Mouse (Mus musculus): ENCODE data around the gene Crygb. TPM values are rescaled to one million over a fixed set of nuclear protein-coding genes. Genes with fewer than 3 reads are reported as not detected.
"Not testable (repeated sequence)": the region's sequence is repeated elsewhere in the genome, so short reads cannot be mapped to it uniquely, and the experiment has no call there.

Gene Crygb
- polyA plus RNA-seq, 1 experiment from 2014 or later: not detected

GRCm38 (mm10) chr1:65063352-65063751 is 18.7 kb downstream of the Crygb start, which contains the start of gene Crygd:
TSS of gene Crygd (minus strand) at chr1:65063452.
- H3K4me1 ChIP-seq: no peaks in the 10 kb centered on the region
- 89% methylated on average over 8 of the region's 8 CpGs for WGBS
- no peak within 1 kb of the TSS for H3K4me2 ChIP-seq
- H3K9me3 ChIP-seq: no peaks in the 10 kb centered on the region
- no peak within 1 kb of the TSS for H3K4me3 ChIP-seq
- H3K27ac ChIP-seq: no peak within 1 kb of the TSS
- H3K9ac ChIP-seq: no peak within 1 kb of the TSS
- no peaks in the 10 kb centered on the region for H3K36me3 ChIP-seq
- H3K27me3 ChIP-seq: no peaks in the 10 kb centered on the region
- no peak for ATAC-seq (ENCODE audit: insufficient number of reproducible peaks, low FRiP score, low TSS enrichment, low read depth)

GRCm38 (mm10) chr1:65052140-65052539 is 29.9 kb downstream of the Crygb start:
- Histone ChIP-seq H3K9me3 (no peaks in the 10 kb centered on the region), H3K36me3 (no peaks in the 10 kb centered on the region), H3K27me3 (no peaks in the 10 kb centered on the region), H3K27ac (no peak overlapping the region), H3K4me3 (no peak overlapping the region), H3K4me1 (no peaks in the 10 kb centered on the region), H3K9ac (no peak overlapping the region), H3K4me2 (no peak overlapping the region)
- 32% methylated on average over 2 of the region's 2 CpGs for WGBS
- ATAC-seq (ENCODE audit: insufficient number of reproducible peaks, low FRiP score, low TSS enrichment, low read depth): no peak

GRCm38 (mm10) chr1:65051696-65052095 is 30.4 kb downstream of the Crygb start:
- Histone ChIP-seq H3K9me3 (no peaks in the 10 kb centered on the region), H3K4me3 (no peak overlapping the region), H3K9ac (no peak overlapping the region), H3K27ac (no peak overlapping the region), H3K4me1 (no peaks in the 10 kb centered on the region), H3K27me3 (no peaks in the 10 kb centered on the region), H3K4me2 (no peak overlapping the region), H3K36me3 (no peaks in the 10 kb centered on the region)
- ATAC-seq (ENCODE audit: insufficient number of reproducible peaks, low FRiP score, low TSS enrichment, low read depth): no peak
- WGBS: 65% methylated on average over 7 of the region's 7 CpGs

- not testable (repeated sequence) for H3K27ac ChIP-seq; H3K4me3 ChIP-seq; ATAC-seq (ENCODE audit: insufficient number of reproducible peaks, low FRiP score, low TSS enrichment, low read depth); H3K9me3 ChIP-seq; H3K4me1 ChIP-seq; H3K36me3 ChIP-seq; H3K4me2 ChIP-seq; H3K9ac ChIP-seq; H3K27me3 ChIP-seq
- 77% methylated on average over 11 of the region's 12 CpGs for WGBS
These were observed 31.1 kb downstream of the Crygb start, which contains the start of gene Cryge for GRCm38 (mm10) chr1:65050952-65051351. TSS of gene Cryge (minus strand) at chr1:65051149.

- no peaks in the 10 kb centered on the region for H3K9me3 ChIP-seq
- H3K27ac ChIP-seq: no peak overlapping the region
- no peaks in the 10 kb centered on the region for H3K27me3 ChIP-seq
- H3K4me2 ChIP-seq: no peak overlapping the region
- no peak overlapping the region for H3K9ac ChIP-seq
- ATAC-seq (ENCODE audit: insufficient number of reproducible peaks, low FRiP score, low TSS enrichment, low read depth): no peak
- H3K4me1 ChIP-seq: no peaks in the 10 kb centered on the region
- whole genome bisulfite sequencing: 54% methylated on average over 12 of the region's 12 CpGs
- no peaks in the 10 kb centered on the region for H3K36me3 ChIP-seq
- no peak overlapping the region for H3K4me3 ChIP-seq
These were observed 33.3 kb downstream of the Crygb start for GRCm38 (mm10) chr1:65048781-65049180.

GRCm38 (mm10) chr1:65046401-65047109 is 35.5 kb downstream of the Crygb start:
- no peaks in the 10 kb centered on the region for H3K9me3 ChIP-seq
- no peaks in the 10 kb centered on the region for H3K27me3 ChIP-seq
- 36% methylated on average over 8 of the region's 8 CpGs for WGBS
- no peak overlapping the region for H3K27ac ChIP-seq
- no peaks in the 10 kb centered on the region for H3K36me3 ChIP-seq
- 0 out of 2 replicates have a peak overlapping the region, but pooled peaks have one; percentile 15 for H3K4me2 ChIP-seq
- ATAC-seq (ENCODE audit: insufficient number of reproducible peaks, low FRiP score, low TSS enrichment, low read depth): no peak
- H3K4me1 ChIP-seq: no peaks in the 10 kb centered on the region
- H3K4me3 ChIP-seq: no peak overlapping the region
- H3K9ac ChIP-seq: no peak overlapping the region

- Histone ChIP-seq H3K9ac (no peak overlapping the region), H3K4me2 (no peak overlapping the region), H3K4me1 (no peaks in the 10 kb centered on the region), H3K4me3 (no peak overlapping the region), H3K27ac (no peak overlapping the region), H3K9me3 (no peaks in the 10 kb centered on the region), H3K27me3 (no peaks in the 10 kb centered on the region), H3K36me3 (no peaks in the 10 kb centered on the region)
- WGBS: 75% methylated on average over 2 of the region's 2 CpGs
- no peak for ATAC-seq (ENCODE audit: insufficient number of reproducible peaks, low FRiP score, low TSS enrichment, low read depth)
These were observed 38.7 kb downstream of the Crygb start for GRCm38 (mm10) chr1:65043433-65043832.

- Histone ChIP-seq H3K27me3 (no peaks in the 10 kb centered on the region), H3K27ac (no peak overlapping the region), H3K9me3 (no peaks in the 10 kb centered on the region), H3K4me3 (no peak overlapping the region), H3K4me1 (no peaks in the 10 kb centered on the region), H3K36me3 (no peaks in the 10 kb centered on the region), H3K4me2 (no peak overlapping the region), H3K9ac (no peak overlapping the region)
- ATAC-seq (ENCODE audit: insufficient number of reproducible peaks, low FRiP score, low TSS enrichment, low read depth): no peak
- 78% methylated on average over 3 of the region's 3 CpGs for WGBS
These were observed 40.3 kb downstream of the Crygb start for GRCm38 (mm10) chr1:65041837-65042236.

- no peaks in the 10 kb centered on the region for H3K36me3 ChIP-seq
- ATAC-seq (ENCODE audit: insufficient number of reproducible peaks, low FRiP score, low TSS enrichment, low read depth): no peak
- no peaks in the 10 kb centered on the region for H3K4me1 ChIP-seq
- no peak overlapping the region for H3K9ac ChIP-seq
- no peak overlapping the region for H3K27ac ChIP-seq
- no peaks in the 10 kb centered on the region for H3K9me3 ChIP-seq
- no peak overlapping the region for H3K4me2 ChIP-seq
- WGBS: 68% methylated on average over 6 of the region's 6 CpGs
- H3K27me3 ChIP-seq: no peaks in the 10 kb centered on the region
- H3K4me3 ChIP-seq: no peak overlapping the region
These were observed 41.3 kb downstream of the Crygb start for GRCm38 (mm10) chr1:65040806-65041205.

- no peak overlapping the region for H3K9ac ChIP-seq
- H3K4me1 ChIP-seq: 0 out of 2 replicates have a peak, but pooled peaks cover 2% of the 10 kb centered on the region
- 64% methylated on average over 3 of the region's 3 CpGs for WGBS
- no peaks in the 10 kb centered on the region for H3K9me3 ChIP-seq
- H3K4me2 ChIP-seq: no peak overlapping the region
- H3K27me3 ChIP-seq: no peaks in the 10 kb centered on the region
- no peaks in the 10 kb centered on the region for H3K36me3 ChIP-seq
- no peak overlapping the region for H3K4me3 ChIP-seq
- H3K27ac ChIP-seq: no peak overlapping the region
- no peak for ATAC-seq (ENCODE audit: insufficient number of reproducible peaks, low FRiP score, low TSS enrichment, low read depth)
These were observed 42.4 kb downstream of the Crygb start for GRCm38 (mm10) chr1:65039679-65040078.

GRCm38 (mm10) chr1:65037542-65037941 is 44.5 kb downstream of the Crygb start:
- 73% methylated on average over 2 of the region's 2 CpGs for WGBS
- H3K4me2 ChIP-seq: no peak overlapping the region
- H3K9ac ChIP-seq: no peak overlapping the region
- no peak overlapping the region for H3K4me3 ChIP-seq
- H3K36me3 ChIP-seq: no peaks in the 10 kb centered on the region
- no peak for ATAC-seq (ENCODE audit: insufficient number of reproducible peaks, low FRiP score, low TSS enrichment, low read depth)
- 0 out of 2 replicates have a peak, but pooled peaks cover 2% of the 10 kb centered on the region for H3K4me1 ChIP-seq
- H3K9me3 ChIP-seq: no peaks in the 10 kb centered on the region
- H3K27ac ChIP-seq: no peak overlapping the region
- no peaks in the 10 kb centered on the region for H3K27me3 ChIP-seq

GRCm38 (mm10) chr1:65035513-65035912 is 46.6 kb downstream of the Crygb start:
- 12% methylated on average over 3 of the region's 3 CpGs for WGBS
- no peak for ATAC-seq (ENCODE audit: insufficient number of reproducible peaks, low FRiP score, low TSS enrichment, low read depth)
- no peak overlapping the region for H3K9ac ChIP-seq

More at GRCm38 (mm10) chr1:65035513-65035912, 46.6 kb downstream of the Crygb start:
- Histone ChIP-seq H3K27ac (no peak overlapping the region), H3K9me3 (no peaks in the 10 kb centered on the region), H3K27me3 (no peaks in the 10 kb centered on the region), H3K4me2 (no peak overlapping the region), H3K36me3 (no peaks in the 10 kb centered on the region), H3K4me3 (no peak overlapping the region), H3K4me1 (0 out of 2 replicates have a peak, but pooled peaks cover 2% of the 10 kb centered on the region)

Data from limb, embryonic 15.5 days (tissue).